Mouse (Mus musculus) heart, postnatal 36 days (tissue): Measurements from ENCODE around the gene Itga9. TPM values are rescaled to one million over a fixed set of nuclear protein-coding genes. Genes with fewer than 3 reads are reported as not detected.

Source experiments
- DNase-seq, 2 experiments: peaks; one replicate each; pipeline ENCODE4 v3.0.0; 2021 to 2022
- intact Hi-C: fragments of 180-260 bp; cut with DNase I; formaldehyde crosslinking; loops from one replicate; pipeline ENCODE4 v1.15.1; 2025
- total RNA-seq, 2 experiments: library from RNA; stranded (reverse); gene quantifications; 2 replicates each; pipeline ENCODE4 v1.2.3; 2021

Gene Itga9
- total RNA-seq, 2 experiments from 2014 or later: 49.5 to 60.2 TPM

DNA sequence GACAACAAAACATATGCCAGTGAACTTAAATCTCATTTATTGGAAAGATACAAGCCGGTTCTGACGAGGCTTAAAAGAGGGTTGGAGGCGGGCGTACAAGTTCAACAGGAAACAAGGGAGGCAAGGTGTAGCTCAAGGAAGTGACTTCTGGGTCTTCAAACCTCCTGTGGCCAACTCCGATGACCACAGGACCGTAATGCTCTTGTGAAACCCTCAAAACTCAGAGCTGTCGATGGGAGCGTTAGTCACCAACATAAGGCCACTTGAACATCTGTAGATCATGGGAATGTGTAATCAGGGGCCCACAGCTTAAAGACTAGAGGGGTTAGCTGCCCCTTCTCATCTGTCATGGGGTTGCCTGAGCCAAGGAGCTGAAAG is 195.4 kb downstream of the Itga9 start:
- intact Hi-C loops: no loop called here
- DNase-seq: no peak

- intact Hi-C loops: no loop called here
- DNase-seq: no peak
Measured at GRCm38 (mm10) chr9:118802380-118802779, 195.9 kb downstream of the Itga9 start.

DNA sequence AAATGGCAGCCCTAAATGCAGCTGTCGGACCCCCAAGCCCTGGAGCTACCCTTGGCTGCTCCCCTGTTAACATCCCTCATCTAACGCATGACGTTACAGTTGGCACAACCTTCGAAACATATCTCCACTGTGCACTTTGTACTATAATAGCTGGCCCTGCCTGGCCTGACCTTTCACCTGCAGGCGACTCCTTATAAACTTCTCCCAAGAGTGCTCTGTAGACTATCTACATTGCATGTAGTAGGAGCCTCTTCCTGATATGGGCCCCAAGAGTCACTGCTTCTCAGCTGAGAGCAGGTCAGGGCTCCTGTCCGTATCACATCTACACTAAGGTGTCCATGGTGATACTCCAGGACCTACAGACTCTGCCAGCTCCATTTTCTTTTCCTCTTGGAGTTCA is 199.2 kb downstream of the Itga9 start:
- intact Hi-C loops: no loop called here
- no peak for DNase-seq

- no peak for DNase-seq
- intact Hi-C loops: no loop called here
Measured at GRCm38 (mm10) chr9:118807669-118808068, 201.2 kb downstream of the Itga9 start.

DNA sequence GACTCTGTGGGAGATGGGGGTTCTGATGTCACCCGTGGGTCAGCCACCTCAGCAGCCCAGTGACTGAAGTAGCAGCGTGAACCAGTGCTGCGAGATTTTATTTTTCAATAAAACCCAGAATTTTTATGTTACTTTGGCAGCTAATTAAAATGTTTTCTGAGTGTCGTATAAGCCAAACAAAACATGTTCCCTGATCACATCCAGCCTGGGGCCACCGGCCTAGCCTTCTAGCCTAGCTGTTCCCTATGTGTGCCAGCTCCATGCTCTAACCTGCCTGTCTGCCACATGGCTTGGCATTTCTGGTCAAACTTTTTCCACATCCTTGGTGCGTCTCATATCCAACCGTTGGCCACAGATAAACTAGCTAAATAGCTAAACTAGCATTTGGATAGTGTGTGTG is 205.7 kb downstream of the Itga9 start:
- DNase-seq: no peak
- intact Hi-C loops: no loop called here

GRCm38 (mm10) chr9:118813492-118813891 is 207.0 kb downstream of the Itga9 start:
- intact Hi-C loops: no loop called here
- DNase-seq: no peak

DNA sequence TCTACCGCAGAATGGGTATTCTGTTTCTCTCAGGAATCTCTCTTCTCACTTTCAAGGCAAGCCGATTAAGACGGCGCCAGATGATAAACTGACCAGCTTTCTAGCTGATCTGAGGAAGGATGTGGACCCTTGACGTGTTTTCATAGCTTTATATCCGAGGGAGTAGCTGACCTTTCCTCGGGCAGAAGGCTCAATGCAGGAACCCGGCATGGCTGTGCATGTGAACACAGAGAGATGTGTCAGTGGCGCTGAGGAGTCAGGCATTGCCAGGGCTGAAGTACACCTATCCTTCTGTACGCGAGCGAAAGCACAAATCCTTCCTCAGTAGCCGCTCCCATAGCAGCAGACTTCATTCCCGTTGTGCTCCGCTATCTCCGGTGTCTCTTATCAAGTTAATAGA is 207.6 kb downstream of the Itga9 start:
- intact Hi-C loops: no loop called here
- no peak for DNase-seq

DNA sequence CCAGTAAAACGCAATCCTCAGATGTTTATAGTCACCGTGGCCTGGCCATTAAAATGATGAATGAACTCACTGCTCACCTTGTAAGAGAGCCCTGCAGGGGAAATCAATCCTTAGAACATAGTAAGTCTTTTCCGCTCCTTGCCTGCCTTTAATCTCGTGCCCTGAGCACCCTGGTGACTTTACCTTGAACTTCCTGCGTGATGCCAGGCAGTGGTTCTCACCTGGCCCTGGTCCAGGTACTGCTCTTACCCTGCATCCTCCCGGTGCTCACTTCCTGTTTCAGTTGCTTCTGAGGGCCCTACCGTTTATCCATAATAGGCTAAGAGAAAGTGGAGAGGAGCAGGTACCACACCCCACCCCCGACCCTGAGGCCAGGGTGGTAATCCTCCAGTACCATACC is 208.0 kb downstream of the Itga9 start:
- DNase-seq: no peak
- intact Hi-C loops: no loop called here

- intact Hi-C loops: no loop called here
- no peak for DNase-seq
Measured at GRCm38 (mm10) chr9:118815543-118815942, 209.1 kb downstream of the Itga9 start.

DNA sequence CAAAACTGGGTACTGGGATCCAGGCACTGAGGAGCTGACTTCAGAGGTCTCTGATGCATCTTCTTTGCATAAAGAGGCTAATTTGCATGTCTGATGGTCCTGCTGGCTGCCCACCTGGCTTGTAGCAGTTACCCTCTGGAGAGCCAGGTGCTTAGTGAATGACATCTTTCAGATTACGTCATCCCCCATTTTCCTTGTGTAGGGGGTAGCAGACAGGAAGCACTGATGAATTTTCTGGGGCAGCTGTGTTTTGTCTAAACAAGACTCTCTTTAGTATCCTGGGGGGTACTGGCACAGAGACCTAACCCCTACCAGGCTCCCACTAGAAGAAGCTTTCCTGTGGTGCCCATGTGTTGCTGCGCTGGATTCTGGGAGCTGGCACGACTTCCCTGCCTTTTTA is 212.0 kb downstream of the Itga9 start:
- intact Hi-C loops: no loop called here
- no peak for DNase-seq

GRCm38 (mm10) chr9:118821220-118822185 is 215.0 kb downstream of the Itga9 start:
- DNase-seq: peak in 1 of 2 experiments; percentile 23
- intact Hi-C loops: no loop called here

GRCm38 (mm10) chr9:118822186-118822555 is 215.7 kb downstream of the Itga9 start:
- DNase-seq: no peak
- intact Hi-C loops: no loop called here

DNA sequence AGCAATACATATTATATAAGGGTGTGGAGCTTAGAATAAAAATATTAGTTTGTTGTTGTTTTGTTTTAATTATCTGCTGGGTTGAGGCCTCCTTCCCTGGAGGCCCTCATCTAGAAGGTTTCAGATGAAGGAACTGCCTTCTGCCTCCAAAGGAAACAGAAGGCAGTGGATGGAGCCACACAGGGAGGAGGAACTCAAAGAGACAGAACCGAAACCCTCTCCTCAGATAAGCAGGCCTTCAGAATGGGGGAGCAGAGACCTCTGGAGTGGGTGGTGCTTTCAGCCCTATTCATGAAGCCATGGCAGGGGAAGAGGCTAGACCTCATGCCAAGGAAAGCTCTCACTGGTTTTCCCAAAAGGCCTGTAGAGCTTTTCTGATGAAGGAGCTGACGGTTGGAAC is 216.1 kb downstream of the Itga9 start:
- intact Hi-C loops: no loop called here
- DNase-seq: no peak

- intact Hi-C loops: no loop called here
- DNase-seq: peak; percentile 30 to 48
Measured at GRCm38 (mm10) chr9:118831080-118831479, 224.6 kb downstream of the Itga9 start.

DNA sequence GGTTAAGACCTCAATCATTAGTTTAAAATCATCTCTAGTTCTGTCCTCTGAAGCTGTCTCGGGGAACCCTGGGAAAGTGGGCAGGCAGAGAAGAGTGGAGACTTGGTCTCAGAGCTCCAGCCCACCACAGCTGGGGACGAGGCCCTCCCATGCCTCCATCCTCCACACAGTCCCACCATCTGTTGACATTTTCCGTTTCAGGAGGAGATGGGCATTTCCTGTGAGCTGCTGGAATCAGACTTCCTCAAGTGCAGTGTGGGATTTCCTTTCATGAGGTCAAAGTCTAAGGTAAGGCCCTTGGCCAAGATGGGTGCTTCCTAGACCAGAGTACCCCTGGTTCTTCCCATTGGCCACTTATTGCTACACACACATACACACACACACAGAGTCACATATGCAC is 226.0 kb downstream of the Itga9 start:
- intact Hi-C loops: no loop called here
- no peak for DNase-seq

- DNase-seq: no peak
- intact Hi-C loops: no loop called here
Measured at GRCm38 (mm10) chr9:118833413-118833812, 226.9 kb downstream of the Itga9 start.

DNA sequence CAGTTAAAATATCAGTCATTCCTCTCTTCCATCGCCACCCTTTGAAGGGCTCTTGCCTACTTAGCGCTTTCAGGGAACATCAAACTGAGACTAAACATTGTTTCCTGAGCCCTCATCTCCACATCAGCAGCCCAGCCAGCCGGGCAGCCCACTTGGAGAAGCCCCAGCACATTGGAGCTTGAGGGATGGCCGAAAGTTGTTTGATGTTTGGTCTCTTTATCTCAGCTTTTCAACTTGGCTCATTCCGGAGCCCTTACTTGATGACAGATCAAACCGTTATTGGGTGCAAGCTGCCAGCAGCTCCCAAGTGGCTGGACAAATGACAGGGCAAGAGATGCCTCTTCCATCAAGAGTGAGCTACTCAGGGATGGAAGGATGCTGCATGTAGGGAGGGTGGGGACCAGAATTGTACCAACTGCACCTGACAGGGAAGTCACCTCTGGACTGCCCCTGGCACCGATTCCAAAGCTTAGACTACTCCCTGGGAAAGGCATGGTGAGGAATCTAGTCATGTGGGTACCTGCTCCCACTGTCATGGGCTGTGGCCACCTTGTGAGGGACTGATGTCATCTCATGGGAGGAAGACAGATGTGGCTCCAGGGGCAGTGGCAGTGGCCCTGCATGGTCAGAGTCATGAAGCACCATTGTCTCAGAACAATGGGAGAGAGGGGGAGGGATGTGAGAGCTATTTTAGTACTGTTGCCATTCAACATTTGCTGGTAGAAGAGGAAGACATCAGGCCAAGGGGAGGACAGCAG is 232.6 kb downstream of the Itga9 start:
- no peak for DNase-seq
- intact Hi-C loops: no loop called here

- no peak for DNase-seq
- intact Hi-C loops: no loop called here
Measured at GRCm38 (mm10) chr9:118841247-118841646, 234.8 kb downstream of the Itga9 start.

DNA sequence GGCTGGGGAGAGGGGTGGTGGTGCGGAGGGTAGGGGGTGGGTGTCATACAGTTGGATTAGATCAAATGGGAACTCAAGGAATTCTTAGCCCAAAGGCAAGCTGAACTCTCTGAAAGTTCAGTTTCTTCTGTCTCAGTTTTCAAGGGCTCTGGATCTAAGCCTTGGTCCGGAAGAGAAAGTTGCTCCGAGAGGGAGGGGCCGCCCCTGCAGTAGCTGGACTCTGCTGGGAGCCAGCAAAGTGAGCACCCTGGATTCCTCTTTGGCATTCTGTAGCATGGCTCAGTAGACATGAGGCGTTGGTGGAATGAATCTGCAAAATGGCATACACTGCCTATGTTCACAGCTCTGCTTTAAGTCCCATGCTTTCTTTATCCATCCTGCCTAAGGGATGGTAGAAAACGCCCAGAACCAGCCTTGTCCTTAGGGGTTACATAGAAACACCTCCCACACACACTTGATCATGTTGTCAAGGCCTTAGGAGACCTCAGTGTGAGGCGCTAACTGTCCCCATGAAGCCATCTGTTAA is 235.5 kb downstream of the Itga9 start:
- intact Hi-C loops: no loop called here

DNA sequence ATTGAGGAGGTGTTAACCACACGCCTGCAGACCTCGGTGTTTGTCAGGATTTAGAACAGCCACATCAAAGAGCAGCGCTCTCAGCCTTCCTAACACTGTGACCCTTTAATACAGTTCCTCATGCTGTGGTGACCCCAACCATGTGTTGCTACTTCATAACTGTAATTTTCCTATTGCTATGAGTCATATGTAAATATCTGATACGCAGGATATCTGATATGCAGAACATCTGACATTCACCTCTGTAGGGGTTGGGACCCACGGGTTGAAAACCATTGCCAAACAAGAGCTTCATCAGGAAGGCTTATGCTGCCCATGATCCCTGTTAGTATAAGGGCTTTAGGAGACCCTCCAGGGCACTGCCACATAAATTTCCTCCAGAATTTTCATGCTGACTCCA is 237.2 kb downstream of the Itga9 start:
- DNase-seq: no peak
- intact Hi-C loops: no loop called here

More for the DNA sequence above, 235.5 kb downstream of the Itga9 start:
- DNase-seq: no peak

DNA sequence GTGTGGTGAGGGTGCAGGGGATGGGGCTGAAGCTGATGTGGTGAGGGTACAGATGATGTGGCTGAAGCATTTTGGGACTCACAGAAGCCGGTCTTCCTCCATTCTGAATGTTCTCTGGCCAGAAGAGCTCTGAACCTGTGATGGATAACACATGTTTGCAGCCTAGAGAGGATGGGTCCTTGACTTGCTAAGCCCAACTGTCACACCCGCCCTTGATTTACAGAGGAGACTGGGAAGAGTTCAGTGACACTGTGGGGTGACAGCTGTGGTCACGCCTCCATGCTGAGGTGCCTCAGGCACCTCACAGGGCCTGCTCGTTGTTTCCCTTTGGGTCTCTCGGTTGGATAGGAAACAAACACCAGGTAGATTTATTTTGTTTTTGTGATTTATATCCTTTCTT is 238.5 kb downstream of the Itga9 start:
- intact Hi-C loops: no loop called here
- no peak for DNase-seq

- no peak for DNase-seq
- intact Hi-C loops: no loop called here
Measured at GRCm38 (mm10) chr9:118846766-118847165, 240.3 kb downstream of the Itga9 start.
